Mouse (Mus musculus) lung, postnatal 4 days (tissue): Measurements from ENCODE around the gene Slc19a3.

Experiments used
- DNase-seq, 2 experiments: peaks; one replicate each; pipeline ENCODE4 v3.0.0; 2021

Slc19a3 gene

DNA sequence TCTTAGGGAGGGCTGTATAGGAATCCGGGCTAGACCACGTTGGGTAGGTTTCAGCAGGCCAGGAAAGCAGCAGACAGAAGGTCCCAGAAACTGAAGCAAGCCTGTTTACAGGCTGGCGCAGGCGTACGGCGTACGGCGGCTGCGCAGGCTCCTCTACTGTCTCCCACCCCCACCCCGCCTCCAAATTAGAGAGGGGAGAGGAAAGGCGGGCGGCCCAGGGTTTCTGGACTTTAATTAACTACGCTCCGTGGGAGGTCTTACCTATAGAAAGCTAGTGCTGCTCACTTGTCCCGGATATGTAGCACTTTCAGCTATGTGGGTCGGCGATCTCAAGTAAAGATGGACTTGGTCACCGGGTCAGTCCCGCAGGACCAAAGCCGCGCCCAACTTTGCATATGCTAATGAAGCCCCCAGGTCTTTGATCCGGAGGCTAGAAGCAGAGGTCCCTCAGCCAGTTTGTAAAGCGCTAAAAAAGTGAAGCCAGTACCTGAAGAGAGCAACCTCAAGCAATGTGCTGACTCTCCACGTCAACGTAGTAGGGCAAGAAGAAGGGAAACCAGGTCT, at the start of gene Slc19a3:
TSS of gene Slc19a3 (minus strand) at position 340 of the 564 bp plus-strand sequence.
- peak; percentile 25 to 60 for DNase-seq

- DNase-seq = no peak
Measured at GRCm38 (mm10) chr1:83084790-83085189, 46.5 kb upstream of the Slc19a3 start.

GRCm38 (mm10) chr1:83077016-83077415, 38.8 kb upstream of the Slc19a3 start:
- DNase-seq = no peak

- peak in 1 of 2 experiments; percentile 23 for DNase-seq
Measured at GRCm38 (mm10) chr1:83076190-83076917, 38.1 kb upstream of the Slc19a3 start.

GRCm38 (mm10) chr1:83075526-83076189, 37.4 kb upstream of the Slc19a3 start:
- DNase-seq = no peak

GRCm38 (mm10) chr1:83067205-83067604, 29.0 kb upstream of the Slc19a3 start:
- no peak for DNase-seq

DNA sequence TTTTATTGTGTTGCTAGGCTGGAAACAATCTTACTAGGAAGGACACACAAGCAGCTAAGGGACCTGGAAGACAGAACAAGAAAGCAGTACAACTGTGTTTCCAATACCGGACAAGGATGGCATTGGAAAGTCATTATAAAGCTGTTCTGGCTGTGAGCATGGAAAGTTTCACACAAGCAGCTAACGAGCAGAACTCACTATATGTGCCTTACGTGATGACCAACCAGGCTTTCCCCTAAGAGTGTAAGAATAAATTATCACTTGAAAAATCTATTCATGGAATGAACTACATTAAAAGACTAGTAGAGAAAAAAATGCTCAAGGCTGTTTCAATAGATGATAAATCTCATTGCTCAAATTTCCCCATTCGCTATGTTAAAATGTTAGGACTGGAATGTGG, 28.3 kb upstream of the Slc19a3 start:
- DNase-seq = no peak

- DNase-seq = no peak
Measured at GRCm38 (mm10) chr1:83064851-83065250, 26.6 kb upstream of the Slc19a3 start.

GRCm38 (mm10) chr1:83060643-83061042, 22.4 kb upstream of the Slc19a3 start, which contains the start of gene Krtap28-13:
Gene Krtap28-13 (plus strand): TSS chr1:83060930.
- no peak for DNase-seq

- no peak for DNase-seq
Measured at GRCm38 (mm10) chr1:83059278-83059677, 21.0 kb upstream of the Slc19a3 start, which contains the start of gene A030005K14Rik. Gene A030005K14Rik (minus strand): TSS chr1:83059378.

- no peak for DNase-seq
Measured at GRCm38 (mm10) chr1:83058481-83058880, 20.2 kb upstream of the Slc19a3 start.

GRCm38 (mm10) chr1:83044882-83045427, 6.7 kb upstream of the Slc19a3 start, which contains the start of gene Gm47969:
Gene Gm47969 (plus strand): TSS chr1:83044932.
- DNase-seq = peak; percentile 32 to 46

GRCm38 (mm10) chr1:83042380-83042779, 4.1 kb upstream of the Slc19a3 start, which contains the start of gene Krtap28-10:
Gene Krtap28-10 (minus strand): TSS chr1:83042480.
- DNase-seq = no peak

- DNase-seq = no peak
Measured at GRCm38 (mm10) chr1:83039080-83039479, 832 bp upstream of the Slc19a3 start.

GRCm38 (mm10) chr1:83036892-83037667, 1.2 kb downstream of the Slc19a3 start:
- DNase-seq = no peak

DNA sequence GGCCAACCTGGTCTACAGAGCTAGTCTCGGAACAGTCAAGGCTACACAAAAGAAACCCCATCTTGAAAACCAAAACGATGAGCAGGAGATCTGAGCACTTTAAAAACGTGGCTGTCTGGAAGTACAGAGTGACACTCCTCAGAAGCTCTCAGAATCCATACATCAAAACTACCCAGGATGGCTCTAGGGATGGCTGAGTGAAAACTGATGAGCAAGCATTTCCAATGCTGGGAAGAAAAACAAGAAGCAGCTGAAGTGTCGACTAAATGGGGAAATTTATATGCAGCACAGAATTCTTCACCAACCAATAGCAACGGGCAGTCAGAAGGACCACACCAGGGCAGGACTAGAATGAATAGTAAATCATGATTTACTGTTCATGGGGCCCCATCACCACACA, 3.7 kb downstream of the Slc19a3 start:
- no peak for DNase-seq

GRCm38 (mm10) chr1:83032508-83032907, 5.7 kb downstream of the Slc19a3 start:
- DNase-seq = peak in 1 of 2 experiments; percentile 10

GRCm38 (mm10) chr1:83031950-83032349, 6.3 kb downstream of the Slc19a3 start:
- DNase-seq = no peak

- DNase-seq = no peak
Measured at GRCm38 (mm10) chr1:83016556-83016955, 21.7 kb downstream of the Slc19a3 start.

GRCm38 (mm10) chr1:83015329-83015879, 22.8 kb downstream of the Slc19a3 start:
- DNase-seq = no peak

- no peak for DNase-seq
Measured at GRCm38 (mm10) chr1:83014477-83014876, 23.8 kb downstream of the Slc19a3 start.

DNA sequence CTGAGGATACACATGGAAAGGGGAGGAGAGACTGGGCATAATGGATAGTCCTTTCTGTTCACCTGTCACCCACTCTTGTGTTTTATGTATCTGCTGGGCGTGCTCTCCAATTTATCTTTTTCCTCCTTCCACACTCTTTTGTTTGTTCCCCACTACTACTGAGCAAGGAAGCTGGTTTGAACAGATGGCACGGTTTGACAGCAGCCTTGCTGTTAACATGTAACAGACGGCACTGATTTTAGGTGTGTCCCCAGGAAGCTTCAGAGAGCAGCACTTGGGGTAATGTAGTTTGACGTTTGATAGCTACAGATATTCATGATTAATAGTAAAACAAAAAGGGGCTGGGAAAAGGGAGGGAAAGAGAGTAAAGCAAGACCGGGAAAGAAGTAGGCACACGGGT, 30.8 kb downstream of the Slc19a3 start:
- no peak for DNase-seq
